Mouse (Mus musculus): ENCODE measurements at regions not wholly inside any gene's neighbourhood (a gene's known extent, or its start where the extent isn't known, plus 50 kb on each side); places are given as distances from the start of the nearest gene placed in this dataset.
A peak's percentile ranks its signal among the peaks of the same experiment; 100 is the strongest.

GRCm38 (mm10) chr14:54097026-54097425, 156.9 kb downstream of the Dad1 start:
- DNase-seq: no peak

DNA sequence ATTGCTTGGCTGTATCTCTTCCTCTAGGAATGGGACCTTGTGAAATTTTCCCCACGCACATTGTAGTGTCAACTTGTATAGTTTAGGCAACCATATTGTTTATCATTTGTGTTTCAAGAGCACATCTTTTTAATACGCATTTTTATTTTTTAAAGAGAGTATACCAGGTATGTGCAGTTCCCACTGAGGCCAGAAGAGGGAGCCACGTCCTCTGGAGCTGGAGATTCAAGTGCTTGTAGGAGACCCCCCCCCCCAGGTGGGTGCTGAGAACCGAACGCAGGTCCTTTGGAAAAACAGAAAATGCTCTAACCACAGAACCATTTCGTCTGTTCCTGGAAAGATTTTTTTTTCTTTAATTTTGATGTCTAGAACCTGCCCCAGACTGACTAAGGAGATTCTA, 161.5 kb downstream of the Dad1 start:
- DNase-seq: no peak

- DNase-seq: no peak
Observed at GRCm38 (mm10) chr14:54086660-54087059, 167.2 kb downstream of the Dad1 start.

DNA sequence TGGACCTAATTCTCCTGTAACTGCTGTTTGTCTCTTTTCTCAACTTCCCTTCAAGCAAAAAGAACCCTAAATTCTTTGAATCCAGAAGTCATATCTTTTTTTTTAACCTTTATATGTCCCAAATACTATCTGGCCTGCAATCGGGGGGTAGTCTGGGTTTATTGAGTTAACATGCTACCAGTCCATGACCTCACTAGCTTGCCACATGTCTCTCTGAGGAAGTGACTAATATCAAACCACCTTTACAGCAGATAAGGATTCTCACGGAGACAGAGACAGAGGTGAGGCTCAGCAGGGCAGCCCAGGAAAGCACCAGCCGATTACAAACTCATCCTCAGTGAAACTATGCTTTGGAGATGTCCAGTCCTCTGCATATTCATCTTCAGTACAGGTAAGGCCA, 179.2 kb downstream of the Dad1 start:
- DNase-seq: no peak

GRCm38 (mm10) chr14:54072283-54072912, 181.5 kb downstream of the Dad1 start:
- DNase-seq: no peak

- DNase-seq: no peak
Observed at GRCm38 (mm10) chr14:54070240-54070639, 183.7 kb downstream of the Dad1 start.

DNA sequence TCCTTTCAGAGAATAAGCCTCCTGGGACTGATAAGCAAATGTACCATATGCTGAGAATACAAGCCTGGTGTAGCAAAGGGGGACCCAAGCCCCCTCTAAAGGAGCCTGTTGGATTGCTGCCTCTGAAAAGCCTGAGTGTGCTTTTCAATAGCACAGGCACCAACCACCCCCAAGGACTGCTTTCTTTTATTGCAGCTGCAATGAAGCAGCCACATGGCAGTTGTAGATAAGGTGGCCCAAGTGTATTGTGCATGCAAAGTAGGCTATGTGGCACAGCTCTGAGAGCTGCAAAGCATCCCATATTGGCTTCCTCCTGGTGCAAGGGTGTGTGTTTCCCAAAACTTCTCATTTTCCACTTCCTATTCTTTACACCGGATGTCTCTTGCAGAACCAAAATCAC, 185.2 kb downstream of the Dad1 start:
- DNase-seq: no peak

DNA sequence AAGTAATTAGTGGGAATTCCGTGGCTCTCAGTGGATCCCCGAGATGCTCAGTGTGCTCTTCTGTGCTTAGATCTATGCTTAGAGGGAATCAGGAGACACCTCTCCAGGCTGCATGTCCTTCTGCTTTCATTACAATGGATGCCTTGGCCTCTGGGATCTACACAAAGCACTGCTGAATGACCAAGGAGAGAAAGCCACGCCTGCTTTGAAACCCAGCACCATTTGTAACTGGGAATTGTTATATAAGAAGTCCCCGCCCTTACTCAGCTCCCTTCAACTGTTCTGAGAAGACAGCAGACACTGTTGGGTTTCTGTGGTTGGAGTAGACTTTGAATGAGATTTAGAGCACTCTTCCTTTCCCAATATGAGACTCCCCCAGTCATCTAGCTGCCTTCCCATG, 188.4 kb downstream of the Dad1 start:
- no peak for DNase-seq

DNA sequence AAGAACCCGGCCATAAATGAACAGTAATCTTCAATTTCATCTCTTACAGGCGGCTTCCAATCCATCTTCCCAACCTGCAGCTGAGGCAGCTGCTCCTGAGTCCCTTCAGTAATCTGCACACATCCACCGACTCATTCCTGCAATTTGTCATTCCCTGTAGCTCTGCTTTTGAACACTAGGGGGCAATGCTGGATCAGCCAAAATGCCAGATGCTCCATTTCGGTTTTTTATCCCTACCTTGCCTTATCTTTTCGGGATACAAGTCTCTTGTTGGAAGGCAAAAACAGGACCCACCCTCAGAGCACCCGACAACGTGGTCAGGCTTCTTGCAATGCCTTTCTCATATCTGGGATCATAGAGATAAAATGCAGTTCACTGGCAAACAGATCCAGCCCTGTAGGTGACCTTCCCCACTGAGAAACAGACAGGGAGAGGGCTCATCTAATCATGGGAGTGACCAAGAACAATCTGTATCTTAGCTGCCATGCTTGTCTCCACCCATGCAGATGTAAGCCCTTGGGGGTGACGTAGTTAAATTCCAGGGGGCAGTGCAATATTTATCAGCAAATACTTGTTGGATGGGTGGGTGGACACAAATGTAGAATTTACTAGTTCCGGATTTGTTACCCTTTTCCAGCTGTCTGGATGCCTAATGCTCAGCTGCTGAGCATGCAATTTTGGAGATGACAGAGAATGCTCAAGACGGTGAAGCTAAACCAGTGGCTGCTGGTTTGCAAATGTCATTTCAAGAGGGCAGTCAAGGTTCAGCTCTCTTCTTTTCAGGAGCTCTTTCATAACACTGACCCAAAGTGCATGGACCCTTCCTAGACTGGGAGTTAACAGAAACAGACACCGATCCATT, 189.1 kb downstream of the Dad1 start:
- peak; percentile 78 for DNase-seq

DNA sequence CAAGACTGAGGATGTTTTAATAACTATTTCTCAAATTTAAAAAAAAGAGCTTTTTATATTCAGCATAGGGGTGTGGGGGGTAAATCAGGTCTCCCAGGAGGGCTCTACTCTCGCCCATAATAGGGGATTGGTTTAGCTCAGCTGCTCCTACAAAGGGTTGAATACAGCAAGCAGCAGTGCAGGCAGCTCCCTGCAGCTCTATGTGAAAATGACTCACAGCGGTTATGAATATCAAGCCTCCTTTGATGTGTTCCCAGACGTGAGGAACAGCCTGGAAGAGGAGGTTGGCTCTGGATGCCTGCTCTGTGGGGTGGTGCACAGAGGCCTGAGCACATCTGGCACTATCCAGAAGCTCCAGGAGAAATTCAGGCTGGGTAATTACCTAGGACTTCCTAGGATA, 192.3 kb downstream of the Dad1 start:
- DNase-seq: no peak

DNA sequence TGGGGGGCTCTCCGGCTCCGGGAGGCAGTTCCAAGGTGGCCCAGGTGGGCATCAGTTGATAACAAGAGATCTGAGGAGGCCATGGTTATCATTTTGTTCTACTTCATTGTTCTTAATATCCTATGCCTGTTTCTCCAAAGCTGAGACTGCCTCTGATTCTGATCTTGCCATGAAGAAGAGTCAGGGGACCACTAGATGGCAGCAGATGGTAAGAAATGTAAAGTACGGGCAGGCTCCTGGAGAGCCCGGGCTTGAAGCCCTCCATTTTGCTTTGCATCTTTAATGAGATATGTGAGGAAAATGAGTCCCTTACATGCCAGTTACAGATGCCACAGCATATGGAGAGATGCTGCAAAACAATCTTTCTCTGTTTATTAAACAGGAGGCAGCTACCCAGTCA, 194.1 kb downstream of the Dad1 start:
- peak; percentile 90 for DNase-seq

- DNase-seq: no peak
Observed at GRCm38 (mm10) chr14:54059096-54059495, 194.8 kb downstream of the Dad1 start.

DNA sequence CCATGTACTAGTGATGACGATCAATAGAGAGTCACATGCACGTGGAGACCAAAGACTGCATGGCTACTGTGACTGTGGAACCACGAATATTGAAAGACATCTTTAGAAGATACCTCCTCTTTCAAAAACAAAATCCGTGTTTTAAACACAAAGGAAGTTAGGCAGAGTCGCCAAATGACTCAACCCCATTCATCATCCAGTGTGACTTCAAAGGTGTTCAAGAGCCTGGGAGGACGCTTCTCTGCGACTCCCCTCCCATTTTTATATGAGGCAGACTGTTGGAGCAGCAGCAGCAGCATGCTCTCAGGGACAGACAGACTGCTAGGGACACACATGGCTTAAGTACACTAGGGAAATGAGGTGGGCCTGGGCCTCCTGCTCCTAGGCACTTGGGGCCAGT, 197.2 kb downstream of the Dad1 start:
- no peak for DNase-seq

- no peak for DNase-seq
Observed at GRCm38 (mm10) chr14:54055390-54055789, 198.5 kb downstream of the Dad1 start.

GRCm38 (mm10) chr14:54042286-54042685, 211.6 kb downstream of the Dad1 start:
- no peak for DNase-seq

- DNase-seq: no peak
Observed at GRCm38 (mm10) chr14:54040644-54041043, 213.3 kb downstream of the Dad1 start.

DNA sequence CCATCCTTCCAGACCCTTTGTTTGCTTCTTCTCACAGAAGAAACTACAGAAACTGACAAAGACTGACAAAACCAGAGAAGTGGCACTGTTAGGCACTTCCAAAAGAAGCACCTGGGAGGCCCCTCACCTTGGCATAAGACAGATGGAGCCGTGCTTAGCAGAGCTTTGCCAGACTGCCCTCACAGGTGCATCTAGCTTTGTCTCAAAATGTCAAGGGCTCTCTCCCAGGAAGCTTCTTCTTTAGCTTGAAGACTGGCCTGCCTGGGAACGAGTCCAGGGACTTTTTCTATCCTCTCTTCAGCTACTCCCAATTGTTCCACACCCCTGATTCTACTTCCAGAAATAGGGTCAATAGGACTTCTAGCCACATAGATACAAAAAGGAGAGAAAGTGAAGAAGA, 219.4 kb downstream of the Dad1 start:
- no peak for DNase-seq

- DNase-seq: peak; percentile 14
Observed at GRCm38 (mm10) chr14:54023552-54023951, 230.4 kb downstream of the Dad1 start.

- no peak for DNase-seq
Observed at GRCm38 (mm10) chr14:54021443-54021842, 232.5 kb downstream of the Dad1 start.

DNA sequence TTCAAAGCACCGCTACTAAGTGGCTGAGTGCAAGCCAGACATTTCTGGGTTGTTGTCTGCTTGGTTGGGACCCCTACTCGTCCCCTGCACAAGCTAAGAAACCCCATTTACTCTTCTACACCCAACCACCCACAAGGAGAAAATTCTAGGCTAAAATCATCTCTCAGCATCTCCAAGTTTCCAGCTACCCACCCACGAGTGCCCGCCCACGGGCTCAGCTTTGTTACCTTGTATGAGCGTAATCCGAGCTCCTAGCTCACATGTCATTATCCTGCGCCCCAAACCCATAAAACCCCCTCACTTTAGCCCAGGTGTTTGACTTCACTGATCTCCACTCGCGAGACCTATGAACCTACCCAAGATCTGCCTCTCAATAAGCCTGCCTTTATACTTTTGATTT, 239.3 kb downstream of the Dad1 start:
- DNase-seq: no peak

DNA sequence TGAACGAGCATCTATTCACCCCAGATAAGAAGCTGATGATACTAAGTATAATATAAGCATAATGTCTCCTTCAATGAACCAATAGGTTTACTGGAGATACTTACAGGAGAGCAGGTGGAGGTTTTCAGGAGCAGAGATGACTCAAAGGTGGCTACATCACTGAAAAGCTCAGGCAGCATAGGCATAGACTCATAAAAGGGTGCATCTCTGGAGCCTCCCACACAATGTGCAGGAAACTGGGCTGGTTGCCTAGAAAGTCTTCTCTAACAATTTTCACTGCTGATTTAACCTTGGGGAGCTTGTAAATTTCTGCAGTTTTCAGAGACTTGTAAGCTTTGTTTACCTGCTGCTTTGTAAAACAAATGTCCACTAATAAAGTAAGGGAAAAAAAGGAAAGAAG, 251.8 kb downstream of the Dad1 start:
- no peak for DNase-seq

DNA sequence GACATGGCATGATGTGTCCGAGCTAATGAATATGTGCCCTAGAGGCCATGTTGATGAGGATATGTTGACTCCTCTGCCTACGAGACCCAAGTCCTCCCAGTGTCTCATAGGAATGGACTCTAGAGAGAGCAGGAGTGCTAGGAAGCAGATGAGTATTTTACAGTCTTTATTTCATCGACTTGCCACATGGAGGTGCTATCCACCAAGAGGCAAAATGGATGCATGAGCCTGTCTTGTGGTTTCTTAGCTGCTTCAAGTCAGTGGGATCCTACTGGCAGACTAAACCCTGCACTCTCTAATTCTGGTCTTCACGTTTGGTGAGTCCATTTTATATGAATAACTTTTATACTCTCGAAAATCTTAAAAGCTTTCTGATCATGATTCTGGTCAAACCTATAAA, 253.4 kb downstream of the Dad1 start:
- no peak for DNase-seq

DNA sequence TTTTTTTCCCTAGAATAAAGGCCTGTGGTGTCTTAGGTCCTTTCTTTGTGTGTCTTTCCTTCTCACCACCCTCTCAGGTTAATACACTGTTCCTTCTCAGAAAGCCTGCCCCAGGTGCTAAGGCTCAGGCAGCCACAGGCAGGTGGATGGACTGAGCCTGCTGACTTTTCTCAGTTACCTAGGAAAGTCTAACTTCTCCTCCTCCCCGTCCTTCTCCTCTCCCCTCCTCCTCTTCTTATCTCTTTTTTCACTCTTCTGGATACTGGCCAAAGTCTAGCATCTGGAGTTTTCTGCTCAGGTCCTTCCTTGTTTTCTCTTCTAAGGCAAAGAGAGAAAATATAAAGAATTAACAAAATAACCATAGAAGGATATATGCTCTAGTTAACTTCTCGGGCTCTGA, 260.5 kb downstream of the Dad1 start:
- DNase-seq: no peak

- DNase-seq: no peak
Observed at GRCm38 (mm10) chr14:53992712-53993286, 261.1 kb downstream of the Dad1 start.

All from embryo, embryonic 11 days (tissue).